Mouse (Mus musculus) testis, adult 2 months (tissue): ENCODE data around the gene Gpx4.

Source experiments
- CTCF ChIP-seq: fragments of 200-500 bp; IDR thresholded peaks from 2 replicates; pipeline ENCODE4 v1.5.1; 2012; ENCODE audit warnings: low read depth, mild to moderate bottlenecking, inconsistent platforms, low read length, moderate library complexity; ENCODE audit not compliant: control insufficient read depth, insufficient read depth, insufficient replicate concordance
- POLR2A ChIP-seq: fragments of 200-500 bp; IDR thresholded peaks from 2 replicates; pipeline ENCODE4 v1.6.1; 2012; ENCODE audit warnings: low read depth, mild to moderate bottlenecking, inconsistent platforms, low read length, moderate library complexity; ENCODE audit not compliant: control insufficient read depth

GRCm38 (mm10) chr10:80103032-80103431 is 56.1 kb downstream of the Gpx4 start:
- TF ChIP-seq CTCF (no peak), POLR2A (no peak)
